Mouse (Mus musculus) cortical plate, adult 2 months (tissue): ENCODE data around the gene Dlst.

ENCODE experiments used
- CTCF ChIP-seq: fragments of 200-500 bp; IDR thresholded peaks from 2 replicates; pipeline ENCODE4 v1.5.1; 2011; ENCODE audit warnings: mild to moderate bottlenecking, control low read depth, low read length; ENCODE audit not compliant: insufficient read depth; ENCODE audit errors: extremely low read depth
- POLR2A ChIP-seq: fragments of 200-500 bp; IDR thresholded peaks from 2 replicates; pipeline ENCODE4 v1.6.1; 2011; ENCODE audit warnings: mild to moderate bottlenecking, low read length, control low read depth; ENCODE audit not compliant: insufficient read depth; ENCODE audit errors: extremely low read depth

DNA sequence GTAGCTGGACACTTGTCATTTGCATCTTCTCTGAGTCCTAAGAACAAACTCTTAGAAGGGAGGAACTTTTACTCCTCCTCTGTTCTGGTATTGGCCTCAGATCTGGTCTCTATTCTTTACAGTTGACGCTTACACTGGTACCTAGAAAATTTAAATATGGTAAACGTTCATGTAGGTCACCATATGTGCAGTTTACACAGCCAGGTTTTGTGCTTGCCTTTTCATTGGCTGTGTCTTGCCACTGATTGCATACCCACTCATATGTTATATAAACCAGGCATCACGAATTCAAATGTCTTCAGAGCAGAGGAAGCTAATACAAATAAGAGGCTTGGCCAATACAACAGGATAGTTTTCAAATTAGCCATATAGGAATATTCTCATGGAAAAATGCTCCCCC lies 33.5 kb upstream of the Dlst start:
- TF ChIP-seq CTCF (no peak), POLR2A (no peak)
